Mouse (Mus musculus) kidney, embryonic 16.5 days (tissue): ENCODE data around the gene Insm1. TPM values are rescaled to one million over a fixed set of nuclear protein-coding genes. Genes with fewer than 3 reads are reported as not detected.

Experiments used
- ATAC-seq: fragments of 200-750 bp; cut with Nextera tagmentation; 2 replicates; pipeline ENCODE4 v1.8.0; 2017; ENCODE audit warnings: moderate TSS enrichment; ENCODE audit not compliant: low FRiP score, low TSS enrichment
- H3K27ac ChIP-seq: fragments of 300-500 bp; sonication (generic); 2 replicates; pipeline ENCODE4 v1.5.1; 2014; ENCODE audit warnings: low read length
- H3K27me3 ChIP-seq: fragments of 300-500 bp; sonication (generic); 2 replicates; pipeline ENCODE4 v1.6.1; 2014; ENCODE audit warnings: low read length, control low read depth, mixed read lengths; ENCODE audit not compliant: insufficient read depth
- H3K36me3 ChIP-seq: fragments of 300-500 bp; sonication (generic); 2 replicates; pipeline ENCODE4 v1.6.1; 2014; ENCODE audit warnings: low read length, control low read depth, mixed read lengths; ENCODE audit not compliant: insufficient read depth
- H3K4me1 ChIP-seq: fragments of 300-500 bp; sonication (generic); 2 replicates; pipeline ENCODE4 v1.6.1; 2014; ENCODE audit warnings: low read length, control low read depth, mixed read lengths; ENCODE audit not compliant: insufficient read depth
- H3K4me2 ChIP-seq: fragments of 300-500 bp; sonication (generic); replicated peaks from 2 replicates; pipeline ENCODE4 v1.6.1; 2014; ENCODE audit warnings: low read depth, low read length
- H3K4me3 ChIP-seq: fragments of 300-500 bp; sonication (generic); 2 replicates; pipeline ENCODE4 v1.5.1; 2014; ENCODE audit warnings: mild to moderate bottlenecking, low read length
- H3K9ac ChIP-seq: fragments of 300-500 bp; sonication (generic); replicated peaks from 2 replicates; pipeline ENCODE4 v1.6.1; 2014; ENCODE audit warnings: low read length
- H3K9me3 ChIP-seq: fragments of 300-500 bp; sonication (generic); 2 replicates; pipeline ENCODE4 v1.6.1; 2016; ENCODE audit warnings: low read length, control low read depth
- WGBS: fragments of 180-500 bp; shearing (Covaris S2); extraction: QIAGEN DNeasy Blood & Tissue Kit; methylation state at CpG from one replicate; pipeline ENCODE4 v1.1.7; 2014; 5-methylcytosine and 5-hydroxymethylcytosine counted together
- polyA plus RNA-seq: library from polyadenylated mRNA; unstranded; fragments of >200 nt; fragmentation: Nextera tagmentation; extraction: Ambion mirVana; gene quantifications from 2 replicates; pipeline ENCODE4 v1.2.1, GENCODE M21; 2015

Gene Insm1
- polyA plus RNA-seq, 1 experiment from 2014 or later: not detected

DNA sequence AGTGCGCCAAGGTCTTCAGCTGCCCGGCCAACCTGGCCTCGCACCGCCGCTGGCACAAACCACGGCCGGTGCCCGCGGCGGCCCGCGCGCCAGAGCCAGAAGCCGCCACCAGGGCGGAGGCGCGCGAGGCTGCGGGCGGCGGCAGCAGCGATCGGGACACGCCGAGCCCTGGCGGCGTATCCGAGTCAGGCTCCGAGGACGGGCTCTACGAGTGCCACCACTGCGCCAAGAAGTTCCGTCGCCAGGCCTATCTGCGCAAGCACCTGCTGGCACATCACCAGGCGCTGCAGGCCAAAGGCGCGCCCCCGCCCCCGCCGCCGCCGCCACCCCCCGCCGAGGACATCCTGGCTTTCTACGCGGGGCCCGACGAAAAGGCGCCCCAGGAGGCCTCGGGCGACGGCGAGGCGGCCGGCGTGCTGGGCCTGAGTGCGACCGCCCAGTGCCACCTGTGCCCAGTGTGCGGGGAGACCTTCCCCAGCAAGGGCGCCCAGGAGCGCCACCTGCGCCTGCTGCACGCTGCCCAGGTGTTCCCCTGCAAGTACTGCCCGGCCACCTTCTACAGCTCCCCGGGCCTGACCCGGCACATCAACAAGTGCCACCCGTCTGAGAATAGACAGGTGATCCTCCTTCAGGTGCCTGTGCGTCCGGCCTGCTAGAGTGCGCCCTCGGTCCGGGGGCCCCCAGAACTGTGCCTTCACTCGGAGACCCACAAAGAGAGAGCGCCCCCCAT lies 1.6 kb downstream of the Insm1 start:
- 0 out of 2 replicates have a peak, but pooled peaks have one; percentile 13 for ATAC-seq

DNA sequence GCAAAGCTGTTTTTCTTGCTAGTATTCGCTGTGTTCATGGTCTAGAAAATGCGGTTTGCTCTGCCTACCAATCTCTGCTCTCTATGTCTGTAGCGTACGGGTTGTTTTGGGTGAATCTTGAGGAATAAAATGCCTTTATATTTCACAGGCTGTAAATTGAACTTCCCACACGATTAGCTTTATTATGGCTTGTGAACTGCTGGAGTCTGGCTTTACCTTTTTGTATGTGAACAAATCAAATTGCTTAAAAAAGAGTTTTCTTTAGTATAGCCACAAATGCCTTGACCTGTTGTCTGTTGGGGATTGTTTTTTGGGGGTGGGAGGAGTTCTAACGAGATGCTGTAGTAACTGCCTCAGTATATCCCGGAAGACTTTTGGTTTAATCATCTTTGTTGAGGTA lies 2.4 kb downstream of the Insm1 start:
- Histone ChIP-seq H3K9ac (no peak overlapping the region), H3K27me3 (peaks cover 83% of the 10 kb centered on the region), H3K4me2 (no peak overlapping the region), H3K9me3 (no peaks in the 10 kb centered on the region), H3K4me1 (peaks cover 28% of the 10 kb centered on the region), H3K36me3 (no peaks in the 10 kb centered on the region), H3K4me3 (no peak overlapping the region), H3K27ac (no peak overlapping the region)
- 10% methylated on average over 7 of the region's 7 CpGs for WGBS
- no peak for ATAC-seq

More for the DNA sequence above, 1.6 kb downstream of the Insm1 start:
- H3K9ac ChIP-seq: no peak overlapping the region
- H3K27me3 ChIP-seq: peaks cover 91% of the 10 kb centered on the region
- H3K4me1 ChIP-seq: peaks cover 30% of the 10 kb centered on the region
- no peak overlapping the region for H3K27ac ChIP-seq
- H3K4me3 ChIP-seq: peak overlapping the region; percentile 55
- H3K36me3 ChIP-seq: no peaks in the 10 kb centered on the region
- H3K9me3 ChIP-seq: no peaks in the 10 kb centered on the region
- under 1% methylated on average over 68 of the region's 75 CpGs for WGBS
- H3K4me2 ChIP-seq: peak overlapping the region; percentile 94

DNA sequence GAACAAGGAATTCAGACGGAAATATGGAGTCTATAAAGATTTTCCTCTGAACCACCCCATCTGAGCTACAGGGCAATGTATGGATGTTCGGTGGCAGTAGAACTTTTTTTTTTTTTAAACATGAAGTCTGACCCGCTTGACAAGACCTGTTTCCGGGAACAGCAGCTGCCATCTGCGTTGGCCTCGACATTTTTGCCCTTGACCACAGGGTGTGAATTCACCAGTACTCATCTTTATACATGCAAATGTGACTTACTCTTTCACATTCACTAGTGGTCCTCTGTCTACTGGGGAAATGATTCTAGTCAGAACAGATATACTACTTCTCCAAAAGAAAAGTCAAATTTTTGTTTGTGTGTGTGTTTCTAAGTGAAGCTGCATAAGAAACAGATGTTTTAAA lies 4.1 kb downstream of the Insm1 start:
- no peak for ATAC-seq
- 5% methylated on average over 6 of the region's 6 CpGs for WGBS

DNA sequence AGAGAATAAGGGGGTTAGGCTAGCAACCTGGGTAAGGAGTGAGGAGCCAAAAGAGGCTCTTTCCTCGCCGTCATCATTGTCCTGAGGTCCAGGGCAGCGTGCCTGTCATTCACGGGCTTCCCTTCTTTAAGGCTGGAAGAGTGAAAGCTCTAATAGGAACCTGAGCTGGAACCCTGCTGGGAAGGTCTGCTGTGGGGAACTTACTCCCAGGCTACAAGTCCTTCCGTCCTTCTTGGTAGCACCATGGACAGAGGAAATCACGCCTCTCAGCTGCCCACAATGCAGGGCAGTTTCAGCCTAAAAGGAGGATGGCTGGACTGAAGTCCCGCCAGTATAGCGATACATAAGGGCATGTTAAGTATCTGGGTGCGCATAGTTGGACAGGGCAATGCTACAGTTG lies 4.8 kb downstream of the Insm1 start:
- 5% methylated on average over 9 of the region's 9 CpGs for WGBS
- peak; percentile 73 for ATAC-seq

More for the DNA sequence above, 4.1 kb downstream of the Insm1 start:
- no peak overlapping the region for H3K9ac ChIP-seq
- peaks cover 71% of the 10 kb centered on the region for H3K27me3 ChIP-seq
- H3K4me1 ChIP-seq: peaks cover 27% of the 10 kb centered on the region
- no peaks in the 10 kb centered on the region for H3K9me3 ChIP-seq
- H3K4me2 ChIP-seq: no peak overlapping the region
- H3K4me3 ChIP-seq: no peak overlapping the region
- no peak overlapping the region for H3K27ac ChIP-seq
- no peaks in the 10 kb centered on the region for H3K36me3 ChIP-seq

DNA sequence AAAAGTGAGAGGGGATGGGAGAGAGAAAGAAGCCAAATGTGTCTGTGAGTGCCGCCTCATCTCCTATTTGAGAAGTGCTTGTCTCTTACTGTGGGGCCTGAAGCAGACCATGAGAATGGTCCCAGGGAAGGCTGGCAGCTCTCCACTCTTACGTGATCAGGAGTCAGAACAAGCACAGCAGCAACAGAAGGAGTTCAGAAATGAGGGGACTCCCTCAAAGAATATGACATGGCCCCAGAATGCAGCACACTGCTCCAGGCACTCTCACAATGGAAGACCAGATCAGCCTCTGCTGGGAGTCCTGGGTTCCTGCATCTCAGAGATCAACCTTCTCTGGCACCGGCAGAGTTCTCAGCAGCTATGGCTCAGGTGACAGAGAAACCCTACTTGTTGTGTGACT lies 5.9 kb downstream of the Insm1 start:
- Histone ChIP-seq H3K9ac (no peak overlapping the region), H3K9me3 (no peaks in the 10 kb centered on the region), H3K36me3 (no peaks in the 10 kb centered on the region), H3K4me1 (peaks cover 8% of the 10 kb centered on the region), H3K27me3 (peaks cover 53% of the 10 kb centered on the region), H3K27ac (no peak overlapping the region), H3K4me2 (no peak overlapping the region), H3K4me3 (no peak overlapping the region)
- no peak for ATAC-seq
- WGBS: 65% methylated on average over 3 of the region's 3 CpGs

More for the DNA sequence above, 4.8 kb downstream of the Insm1 start:
- Histone ChIP-seq H3K27ac (no peak overlapping the region), H3K4me3 (no peak overlapping the region), H3K9me3 (no peaks in the 10 kb centered on the region), H3K4me1 (peaks cover 20% of the 10 kb centered on the region), H3K9ac (no peak overlapping the region), H3K27me3 (peaks cover 64% of the 10 kb centered on the region), H3K36me3 (no peaks in the 10 kb centered on the region), H3K4me2 (no peak overlapping the region)

DNA sequence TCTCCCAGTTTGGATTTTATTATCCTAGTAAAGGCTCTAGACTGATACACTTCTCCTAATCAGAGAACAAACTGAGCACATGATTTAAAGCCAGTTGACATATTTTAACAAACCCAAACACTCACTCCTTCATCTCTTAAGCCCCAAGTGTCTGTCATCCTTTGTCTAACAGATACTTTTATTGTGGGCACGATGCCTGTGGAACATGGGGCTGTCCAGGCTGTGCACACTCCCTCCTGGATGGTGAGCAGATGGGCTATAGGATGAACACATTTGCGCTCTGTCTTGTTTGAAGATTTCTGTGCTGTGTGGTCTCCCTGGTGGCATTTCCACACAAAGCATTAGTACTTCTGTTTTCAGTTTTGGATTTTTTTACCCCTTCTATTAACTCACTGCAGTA lies 6.7 kb downstream of the Insm1 start:
- Histone ChIP-seq H3K27me3 (peaks cover 45% of the 10 kb centered on the region), H3K36me3 (no peaks in the 10 kb centered on the region), H3K4me1 (peaks cover under 1% of the 10 kb centered on the region), H3K9me3 (no peaks in the 10 kb centered on the region), H3K9ac (no peak overlapping the region), H3K4me3 (no peak overlapping the region), H3K4me2 (no peak overlapping the region), H3K27ac (no peak overlapping the region)
- no peak for ATAC-seq
- 68% methylated on average over 2 of the region's 2 CpGs for WGBS

DNA sequence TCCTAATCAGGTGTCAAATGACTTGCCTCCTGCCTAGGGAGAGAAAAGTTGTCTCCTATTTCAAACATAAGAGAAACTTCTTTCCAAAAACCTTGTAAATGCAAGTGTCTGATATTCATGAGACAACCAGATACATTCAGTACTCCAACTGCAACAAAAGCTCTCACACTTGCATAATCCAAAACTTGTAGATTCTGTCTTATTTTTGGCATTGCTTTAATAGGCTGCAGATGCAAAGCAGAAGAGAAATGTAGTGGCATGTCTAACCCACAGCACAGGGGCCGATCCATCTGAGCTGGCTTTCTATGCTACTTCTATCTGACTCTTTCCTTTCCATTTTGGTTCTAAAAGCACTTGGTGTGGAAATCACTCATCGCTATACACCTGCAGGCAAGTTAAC lies 9.8 kb downstream of the Insm1 start:
- peaks cover 16% of the 10 kb centered on the region for H3K27me3 ChIP-seq
- no peak overlapping the region for H3K4me3 ChIP-seq
- no peak overlapping the region for H3K4me2 ChIP-seq
- ATAC-seq: no peak
- no peaks in the 10 kb centered on the region for H3K36me3 ChIP-seq
- no peak overlapping the region for H3K9ac ChIP-seq
- H3K4me1 ChIP-seq: no peaks in the 10 kb centered on the region
- no peak overlapping the region for H3K27ac ChIP-seq
- 94% methylated on average over 2 of the region's 2 CpGs for WGBS
- H3K9me3 ChIP-seq: no peaks in the 10 kb centered on the region

DNA sequence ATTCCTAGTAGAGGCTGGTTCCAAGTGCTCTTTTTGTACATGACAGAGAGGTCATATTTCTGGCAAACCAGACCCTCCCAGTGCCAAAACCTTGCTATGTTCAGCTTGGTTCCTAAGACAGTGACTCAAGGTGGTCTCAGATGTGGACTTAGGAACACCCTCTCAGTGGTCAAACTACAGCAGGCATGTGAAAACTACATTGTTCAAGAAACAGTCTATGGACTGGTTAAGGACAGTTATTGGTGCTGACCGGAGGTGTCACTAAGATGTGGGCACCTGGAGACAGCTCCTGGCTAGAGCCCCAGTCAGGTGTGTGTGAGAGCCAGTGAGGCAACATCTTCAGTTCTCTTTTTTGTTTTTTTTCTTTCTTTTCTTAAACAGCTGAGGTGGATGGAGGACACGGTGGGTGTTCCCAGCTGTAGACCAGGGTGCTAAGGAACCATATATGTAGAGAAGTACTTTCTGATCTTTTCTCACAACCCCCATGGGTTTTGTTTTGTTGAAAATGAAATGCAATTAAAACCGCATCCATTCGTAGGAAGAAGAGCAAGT lies 17.6 kb downstream of the Insm1 start:
- Histone ChIP-seq H3K9me3 (no peaks in the 10 kb centered on the region), H3K9ac (no peak overlapping the region), H3K4me3 (no peak overlapping the region), H3K27ac (no peak overlapping the region), H3K36me3 (no peaks in the 10 kb centered on the region), H3K4me2 (no peak overlapping the region), H3K4me1 (no peaks in the 10 kb centered on the region), H3K27me3 (no peaks in the 10 kb centered on the region)
- no peak for ATAC-seq
- WGBS: 89% methylated on average over 4 of the region's 4 CpGs

DNA sequence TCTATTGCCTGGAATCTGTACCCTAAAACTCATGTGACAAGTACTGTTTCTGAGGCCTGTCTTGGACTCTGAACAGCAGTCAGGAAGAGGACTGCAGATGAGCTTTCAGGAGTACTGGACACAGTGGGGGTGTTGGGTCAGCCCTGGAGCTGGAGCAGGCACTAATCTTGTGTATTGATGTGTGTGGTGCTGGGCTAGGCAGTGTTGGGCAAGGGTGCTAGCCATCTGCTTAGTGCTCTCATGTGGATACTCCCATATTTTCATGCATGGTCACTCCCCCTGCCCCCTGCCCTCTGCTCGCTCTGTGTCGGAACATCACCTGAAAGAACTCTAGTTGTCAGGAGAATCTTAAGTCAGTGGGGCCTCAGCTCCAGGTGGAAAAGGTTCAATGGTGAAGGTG lies 22.3 kb downstream of the Insm1 start:
- Histone ChIP-seq H3K9ac (no peak overlapping the region), H3K4me3 (no peak overlapping the region), H3K36me3 (no peaks in the 10 kb centered on the region), H3K4me2 (no peak overlapping the region), H3K9me3 (no peaks in the 10 kb centered on the region), H3K27me3 (no peaks in the 10 kb centered on the region), H3K4me1 (no peaks in the 10 kb centered on the region), H3K27ac (no peak overlapping the region)
- ATAC-seq: no peak
- 80% methylated on average over 2 of the region's 2 CpGs for WGBS

DNA sequence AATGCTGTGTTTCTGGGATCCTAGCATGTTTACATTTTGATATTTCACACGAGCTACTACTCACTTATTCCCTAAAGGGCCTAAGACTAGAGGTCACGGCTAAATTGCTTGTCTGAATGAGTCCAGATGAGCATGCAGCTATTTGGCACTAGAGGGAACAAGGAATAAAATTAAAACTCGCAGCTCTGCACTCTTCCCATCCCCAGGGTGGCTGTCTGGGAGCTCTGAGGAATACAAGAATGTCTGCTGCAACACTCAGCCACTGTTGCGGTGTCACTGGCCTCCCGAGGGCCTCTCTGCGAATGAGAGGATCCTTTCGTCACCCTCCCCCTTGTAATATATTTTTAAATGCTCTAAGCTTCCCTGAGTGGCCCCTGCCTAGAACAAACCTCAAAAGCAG lies 23.7 kb downstream of the Insm1 start:
- Histone ChIP-seq H3K4me3 (no peak overlapping the region), H3K4me2 (no peak overlapping the region), H3K9me3 (no peaks in the 10 kb centered on the region), H3K4me1 (no peaks in the 10 kb centered on the region), H3K36me3 (no peaks in the 10 kb centered on the region), H3K27me3 (no peaks in the 10 kb centered on the region), H3K27ac (no peak overlapping the region), H3K9ac (no peak overlapping the region)
- WGBS: 63% methylated on average over 7 of the region's 7 CpGs
- no peak for ATAC-seq
